Mouse (Mus musculus) lung, embryonic 15.5 days (tissue): Measurements from ENCODE around the gene Tuba1c. TPM values are rescaled to one million over a fixed set of nuclear protein-coding genes. Genes with fewer than 3 reads are reported as not detected.

Source experiments
- ATAC-seq: fragments of 200-750 bp; cut with Nextera tagmentation; 2 replicates; pipeline ENCODE4 v1.8.0; 2017; ENCODE audit warnings: moderate number of reproducible peaks, borderline replicate concordance; ENCODE audit not compliant: low FRiP score, low TSS enrichment; ENCODE audit errors: extremely low read depth
- H3K27ac ChIP-seq: fragments of 300-500 bp; sonication (generic); 2 replicates; pipeline ENCODE4 v1.5.1; 2015; ENCODE audit warnings: moderate library complexity, mild to moderate bottlenecking, inconsistent platforms
- H3K27me3 ChIP-seq: fragments of 300-500 bp; sonication (generic); 2 replicates; pipeline ENCODE4 v1.6.1; 2015; ENCODE audit warnings: inconsistent platforms
- H3K36me3 ChIP-seq: fragments of 300-500 bp; sonication (generic); 2 replicates; pipeline ENCODE4 v1.6.1; 2015; ENCODE audit warnings: inconsistent platforms
- H3K4me1 ChIP-seq: fragments of 300-500 bp; sonication (generic); 2 replicates; pipeline ENCODE4 v1.6.1; 2015; ENCODE audit warnings: inconsistent platforms
- H3K4me2 ChIP-seq: fragments of 300-500 bp; sonication (generic); 2 replicates; pipeline ENCODE4 v1.6.1; 2015; ENCODE audit warnings: inconsistent platforms, mild to moderate bottlenecking, moderate library complexity
- H3K4me3 ChIP-seq: fragments of 300-500 bp; sonication (generic); 2 replicates; pipeline ENCODE4 v1.5.1; 2015; ENCODE audit warnings: mild to moderate bottlenecking, inconsistent platforms
- H3K9ac ChIP-seq: fragments of 300-500 bp; sonication (generic); 2 replicates; pipeline ENCODE4 v1.6.1; 2015; ENCODE audit warnings: inconsistent platforms
- H3K9me3 ChIP-seq: fragments of 300-500 bp; sonication (generic); 2 replicates; pipeline ENCODE4 v1.6.1; 2016; ENCODE audit warnings: inconsistent platforms
- WGBS: fragments of 180-500 bp; shearing (Covaris S2); methylation state at CpG from one replicate; pipeline ENCODE4 v1.1.7; 2015; 5-methylcytosine and 5-hydroxymethylcytosine counted together
- polyA plus RNA-seq: library from polyadenylated mRNA; unstranded; fragments of >200 nt; fragmentation: Nextera tagmentation; extraction: Ambion mirVana; gene quantifications from 2 replicates; pipeline ENCODE4 v1.2.1, GENCODE M21; 2015

Gene Tuba1c
- polyA plus RNA-seq, 1 experiment from 2014 or later: 224 TPM

- H3K4me2 ChIP-seq: peak overlapping the region; percentile 61
- H3K9ac ChIP-seq: no peak overlapping the region
- H3K36me3 ChIP-seq: no peaks in the 10 kb centered on the region
- H3K9me3 ChIP-seq: no peaks in the 10 kb centered on the region
- H3K4me1 ChIP-seq: peaks cover 23% of the 10 kb centered on the region
- no peak overlapping the region for H3K4me3 ChIP-seq
- ATAC-seq: no peak
- peak overlapping the region; percentile 4; the same call in 1 of the 2 replicates for H3K27ac ChIP-seq
- H3K27me3 ChIP-seq: no peaks in the 10 kb centered on the region
- 36% methylated on average over 14 of the region's 14 CpGs for WGBS
These were observed 29.0 kb upstream of the Tuba1c start for GRCm38 (mm10) chr15:99000535-99001283.

- peak overlapping the region; percentile 20; the same call in 1 of the 2 replicates for H3K9ac ChIP-seq
- H3K4me2 ChIP-seq: peak overlapping the region; percentile 61
- no peaks in the 10 kb centered on the region for H3K36me3 ChIP-seq
- H3K27me3 ChIP-seq: no peaks in the 10 kb centered on the region
- WGBS: 9% methylated on average over 17 of the region's 17 CpGs
- peaks cover 23% of the 10 kb centered on the region for H3K4me1 ChIP-seq
- H3K9me3 ChIP-seq: no peaks in the 10 kb centered on the region
- 0 out of 2 replicates have a peak overlapping the region, but pooled peaks have one; percentile 26 for H3K27ac ChIP-seq
- ATAC-seq: peak; percentile 25; the same call in 1 of the 2 replicates
- H3K4me3 ChIP-seq: peak overlapping the region; percentile 28
These were observed 28.2 kb upstream of the Tuba1c start for GRCm38 (mm10) chr15:99001451-99001931.

GRCm38 (mm10) chr15:99003600-99003999 is 26.1 kb upstream of the Tuba1c start:
- ATAC-seq: no peak
- Histone ChIP-seq H3K4me2 (no peak overlapping the region), H3K4me1 (peaks cover 15% of the 10 kb centered on the region), H3K4me3 (no peak overlapping the region), H3K27me3 (no peaks in the 10 kb centered on the region), H3K27ac (no peak overlapping the region), H3K9me3 (no peaks in the 10 kb centered on the region), H3K36me3 (no peaks in the 10 kb centered on the region), H3K9ac (no peak overlapping the region)
- 88% methylated on average over 5 of the region's 5 CpGs for WGBS

GRCm38 (mm10) chr15:99008801-99009241 is 20.9 kb upstream of the Tuba1c start:
- Histone ChIP-seq H3K4me1 (no peaks in the 10 kb centered on the region), H3K9me3 (no peaks in the 10 kb centered on the region), H3K9ac (no peak overlapping the region), H3K36me3 (no peaks in the 10 kb centered on the region), H3K27ac (no peak overlapping the region), H3K4me2 (no peak overlapping the region), H3K27me3 (0 out of 2 replicates have a peak, but pooled peaks cover under 1% of the 10 kb centered on the region), H3K4me3 (no peak overlapping the region)
- WGBS: 35% methylated on average over 6 of the region's 6 CpGs
- ATAC-seq: no peak

GRCm38 (mm10) chr15:99010896-99011295 is 18.8 kb upstream of the Tuba1c start:
- Histone ChIP-seq H3K9me3 (no peaks in the 10 kb centered on the region), H3K4me3 (no peak overlapping the region), H3K27me3 (0 out of 2 replicates have a peak, but pooled peaks cover 3% of the 10 kb centered on the region), H3K36me3 (no peaks in the 10 kb centered on the region), H3K9ac (no peak overlapping the region), H3K4me1 (no peaks in the 10 kb centered on the region), H3K4me2 (no peak overlapping the region), H3K27ac (no peak overlapping the region)
- 68% methylated on average over 2 of the region's 2 CpGs for WGBS
- ATAC-seq: no peak

- no peak overlapping the region for H3K9ac ChIP-seq
- no peak overlapping the region for H3K27ac ChIP-seq
- no peak overlapping the region for H3K4me3 ChIP-seq
- 0 out of 2 replicates have a peak, but pooled peaks cover 3% of the 10 kb centered on the region for H3K27me3 ChIP-seq
- no peaks in the 10 kb centered on the region for H3K9me3 ChIP-seq
- 62% methylated on average over 3 of the region's 3 CpGs for WGBS
- no peaks in the 10 kb centered on the region for H3K4me1 ChIP-seq
- no peak for ATAC-seq
- no peak overlapping the region for H3K4me2 ChIP-seq
- H3K36me3 ChIP-seq: no peaks in the 10 kb centered on the region
These were observed 17.7 kb upstream of the Tuba1c start for GRCm38 (mm10) chr15:99011946-99012345.

GRCm38 (mm10) chr15:99014496-99015030 is 15.1 kb upstream of the Tuba1c start:
- Histone ChIP-seq H3K4me1 (no peaks in the 10 kb centered on the region), H3K36me3 (no peaks in the 10 kb centered on the region), H3K27ac (no peak overlapping the region), H3K9me3 (no peaks in the 10 kb centered on the region), H3K27me3 (0 out of 2 replicates have a peak, but pooled peaks cover 3% of the 10 kb centered on the region), H3K9ac (no peak overlapping the region), H3K4me3 (no peak overlapping the region), H3K4me2 (no peak overlapping the region)
- ATAC-seq: no peak
- 48% methylated on average over 9 of the region's 9 CpGs for WGBS

GRCm38 (mm10) chr15:99017355-99017761 is 12.3 kb upstream of the Tuba1c start:
- H3K4me3 ChIP-seq: no peak overlapping the region
- no peaks in the 10 kb centered on the region for H3K9me3 ChIP-seq
- ATAC-seq: no peak
- WGBS: 74% methylated on average over 8 of the region's 8 CpGs
- H3K27ac ChIP-seq: no peak overlapping the region
- no peaks in the 10 kb centered on the region for H3K4me1 ChIP-seq
- H3K4me2 ChIP-seq: no peak overlapping the region
- H3K27me3 ChIP-seq: 0 out of 2 replicates have a peak, but pooled peaks cover 3% of the 10 kb centered on the region
- no peaks in the 10 kb centered on the region for H3K36me3 ChIP-seq
- no peak overlapping the region for H3K9ac ChIP-seq

GRCm38 (mm10) chr15:99017986-99018385 is 11.7 kb upstream of the Tuba1c start:
- no peak overlapping the region for H3K9ac ChIP-seq

GRCm38 (mm10) chr15:99018630-99019029 is 11.1 kb upstream of the Tuba1c start:
- 84% methylated on average over 4 of the region's 4 CpGs for WGBS
- Histone ChIP-seq H3K4me1 (no peaks in the 10 kb centered on the region), H3K4me3 (no peak overlapping the region), H3K27me3 (0 out of 2 replicates have a peak, but pooled peaks cover 3% of the 10 kb centered on the region), H3K4me2 (no peak overlapping the region), H3K9ac (no peak overlapping the region), H3K9me3 (no peaks in the 10 kb centered on the region), H3K36me3 (no peaks in the 10 kb centered on the region), H3K27ac (no peak overlapping the region)
- ATAC-seq: no peak

More at GRCm38 (mm10) chr15:99017986-99018385, 11.7 kb upstream of the Tuba1c start:
- Histone ChIP-seq H3K27ac (no peak overlapping the region), H3K9me3 (no peaks in the 10 kb centered on the region), H3K4me2 (no peak overlapping the region), H3K4me3 (no peak overlapping the region), H3K27me3 (0 out of 2 replicates have a peak, but pooled peaks cover 3% of the 10 kb centered on the region), H3K4me1 (no peaks in the 10 kb centered on the region), H3K36me3 (no peaks in the 10 kb centered on the region)
- 67% methylated on average over 9 of the region's 9 CpGs for WGBS
- ATAC-seq: no peak

- ATAC-seq: no peak
- Histone ChIP-seq H3K27me3 (no peaks in the 10 kb centered on the region), H3K27ac (no peak overlapping the region), H3K4me3 (no peak overlapping the region), H3K4me2 (peak overlapping the region; percentile 27), H3K9ac (no peak overlapping the region), H3K4me1 (no peaks in the 10 kb centered on the region), H3K9me3 (no peaks in the 10 kb centered on the region), H3K36me3 (no peaks in the 10 kb centered on the region)
- WGBS: 45% methylated on average over 8 of the region's 8 CpGs
These were observed 10.3 kb upstream of the Tuba1c start for GRCm38 (mm10) chr15:99019436-99019835.

- Histone ChIP-seq H3K27ac (no peak overlapping the region), H3K4me2 (no peak overlapping the region), H3K27me3 (no peaks in the 10 kb centered on the region), H3K9me3 (no peaks in the 10 kb centered on the region), H3K9ac (no peak overlapping the region), H3K36me3 (no peaks in the 10 kb centered on the region), H3K4me3 (no peak overlapping the region), H3K4me1 (no peaks in the 10 kb centered on the region)
- ATAC-seq: no peak
- WGBS: 85% methylated on average over 4 of the region's 4 CpGs
These were observed 9.5 kb upstream of the Tuba1c start for GRCm38 (mm10) chr15:99020171-99020570.
